Mouse (Mus musculus): ENCODE measurements around the gene Dna2. TPM values are rescaled to one million over a fixed set of nuclear protein-coding genes. Genes with fewer than 3 reads are reported as not detected.

Gene Dna2
- polyA plus RNA-seq, 2 experiments = 27.8 to 30.2 TPM

DNA sequence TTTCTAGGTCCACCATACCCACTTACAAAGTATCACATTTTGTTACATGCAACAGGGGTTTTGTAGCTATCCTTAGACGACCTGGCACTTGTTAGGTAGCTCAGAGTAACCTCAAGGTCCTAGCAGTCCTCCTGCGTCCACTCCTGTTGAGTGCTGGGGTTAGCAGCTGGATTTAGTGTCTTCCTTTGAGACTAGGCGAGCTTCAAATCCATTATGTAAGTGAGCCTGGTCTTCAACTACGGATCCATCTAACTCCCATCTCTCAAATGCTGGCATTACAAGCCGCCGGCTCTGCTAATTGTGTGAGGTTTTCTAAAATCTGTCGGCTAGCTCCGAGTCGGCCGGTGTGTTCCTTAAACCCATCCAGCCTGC is 32.8 kb downstream of the Dna2 start:
- peak overlapping the region; percentile 92 for H3K4me2 ChIP-seq (ENCODE audit: low read depth)
- TF ChIP-seq EP300 (IDR thresholded peaks at IDR 0.05; ENCODE audit: low read depth) = no peak
- no peak for TF ChIP-seq CTCF (IDR thresholded peaks at IDR 0.05; ENCODE audit: low read depth)
- ATAC-seq (ENCODE audit: insufficient read depth) (no peak), DNase-seq (ENCODE audit: low read depth in 3 of 3, low spot score in 3 of 3) (no peak)
- H3K4me3 ChIP-seq (ENCODE audit: insufficient read depth in 1 of 2, low read depth in 2 of 2, low read length in 2 of 2) = peak overlapping the region; percentile 55 to 88
- no peak overlapping the region for H3K27ac ChIP-seq
- no peaks in the 10 kb centered on the region for H3K27me3 ChIP-seq (ENCODE audit: control insufficient read depth, insufficient read depth, low read length)
- H3K9me3 ChIP-seq (ENCODE audit: control insufficient read depth, low read length) = no peaks in the 10 kb centered on the region
- 13% methylated on average over 10 of the region's 10 CpGs for WGBS (ENCODE audit: insufficient replicate concordance)
- no peak overlapping the region for H3K9ac ChIP-seq (replicated peaks)
- peaks cover 6% of the 10 kb centered on the region for H3K36me3 ChIP-seq (replicated peaks; ENCODE audit: control insufficient read depth, insufficient read depth, low read depth)
- H3K4me1 ChIP-seq (replicated peaks; ENCODE audit: control insufficient read depth in 2 of 2, insufficient read depth in 2 of 2, low read length in 1 of 2) = peaks cover 0 to 8% of the 10 kb centered on the region in 2 experiments; a peak in 3 of 4 replicates

DNA sequence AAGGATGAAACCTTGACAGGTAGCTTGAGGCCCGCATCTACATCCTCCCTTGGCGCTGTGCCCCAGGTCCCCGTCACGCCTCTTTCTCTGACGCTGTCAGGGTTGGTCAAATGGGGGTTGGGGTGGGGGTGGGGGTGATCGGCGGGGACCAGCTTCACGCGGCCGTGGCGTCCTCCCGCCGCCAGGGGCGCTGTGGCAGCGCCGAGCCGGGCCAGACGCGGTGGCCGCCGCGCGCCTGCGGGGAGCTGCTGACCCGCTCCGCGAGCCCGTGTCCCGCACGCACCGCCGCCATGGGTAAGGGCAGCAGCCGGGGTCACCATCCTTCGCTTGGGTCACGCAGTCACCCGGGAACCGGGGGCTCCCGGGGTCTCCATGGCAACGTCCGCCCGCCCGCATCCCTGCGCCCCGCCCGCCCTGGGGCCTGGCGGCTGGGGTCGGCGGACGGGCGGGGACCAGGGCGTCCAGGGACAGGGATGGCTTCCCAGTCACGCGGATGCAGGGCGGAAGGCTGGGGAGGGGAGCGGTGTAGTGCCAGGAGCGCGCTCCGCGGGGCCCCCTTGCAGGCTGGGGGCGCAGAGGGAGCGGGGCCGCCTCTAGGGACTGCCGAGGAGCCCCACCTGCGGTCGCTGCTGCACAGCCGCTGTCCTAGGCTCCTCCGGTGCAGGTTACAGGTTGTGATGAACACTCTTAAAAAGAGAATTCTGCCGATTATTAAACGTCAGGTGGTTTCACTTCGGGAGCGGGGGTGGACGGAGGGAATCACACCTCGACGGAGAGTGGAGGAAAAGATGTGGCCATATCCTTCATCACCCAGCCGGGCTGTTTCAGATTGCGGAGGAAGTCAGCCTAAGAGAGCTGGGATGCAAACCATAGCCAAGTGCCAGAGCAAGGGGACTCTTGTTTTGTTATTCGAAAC is 33.5 kb downstream of the Dna2 start, which contains the start of gene Rufy2:
Rufy2 (plus strand) TSS at position 185 of the 916 bp plus-strand sequence.
- Histone ChIP-seq H3K4me2 (ENCODE audit: low read depth) (peak within 1 kb of the TSS; percentile 92), H3K9me3 (ENCODE audit: control insufficient read depth, low read length) (no peaks in the 10 kb centered on the region), H3K4me1 (replicated peaks; ENCODE audit: control insufficient read depth in 2 of 2, insufficient read depth in 2 of 2, low read length in 1 of 2) (peaks cover 0 to 8% of the 10 kb centered on the region in 2 experiments; a peak in 3 of 4 replicates), H3K9ac (replicated peaks) (peak within 1 kb of the TSS; percentile 74), H3K4me3 (ENCODE audit: insufficient read depth in 1 of 2, low read depth in 2 of 2, low read length in 2 of 2) (peak within 1 kb of the TSS; percentile 67 to 88), H3K36me3 (replicated peaks; ENCODE audit: control insufficient read depth, insufficient read depth, low read depth) (peaks cover 5% of the 10 kb centered on the region), H3K27ac (no peak within 1 kb of the TSS), H3K27me3 (ENCODE audit: control insufficient read depth, insufficient read depth, low read length) (no peaks in the 10 kb centered on the region)
- 1% methylated on average over 63 of the region's 77 CpGs for WGBS (ENCODE audit: insufficient replicate concordance)
- peak; percentile 57 for TF ChIP-seq CTCF (IDR thresholded peaks at IDR 0.05; ENCODE audit: low read depth)
- no peak for TF ChIP-seq EP300 (IDR thresholded peaks at IDR 0.05; ENCODE audit: low read depth)
- DNase-seq (ENCODE audit: low read depth in 3 of 3, low spot score in 3 of 3) (peak; percentile 37 to 50 (median 41)), ATAC-seq (ENCODE audit: insufficient read depth) (peak; percentile 82)

DNA sequence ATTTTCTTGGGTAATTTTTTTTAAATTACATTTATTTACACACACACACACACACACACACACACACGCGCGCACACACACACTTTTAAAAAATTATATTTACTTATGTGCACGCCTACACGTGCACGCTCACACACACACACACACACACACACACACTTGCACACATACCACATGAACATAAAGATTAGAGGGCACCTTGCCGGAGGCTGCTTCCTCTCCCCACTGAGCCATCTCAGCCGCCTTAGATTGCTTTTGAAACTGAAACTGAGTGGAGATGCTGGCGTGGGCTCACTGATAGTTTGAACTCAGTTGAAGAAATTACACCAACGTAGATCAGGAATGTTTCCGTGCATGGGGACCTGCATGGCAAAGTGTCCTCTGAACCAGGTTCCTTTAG is 37.2 kb downstream of the Dna2 start:
- Histone ChIP-seq H3K4me1 (replicated peaks; ENCODE audit: control insufficient read depth in 2 of 2, insufficient read depth in 2 of 2, low read length in 1 of 2) (peaks cover 0 to 8% of the 10 kb centered on the region in 2 experiments; a peak in 3 of 4 replicates), H3K9me3 (ENCODE audit: control insufficient read depth, low read length) (no peaks in the 10 kb centered on the region), H3K27me3 (ENCODE audit: control insufficient read depth, insufficient read depth, low read length) (no peaks in the 10 kb centered on the region), H3K36me3 (replicated peaks; ENCODE audit: control insufficient read depth, insufficient read depth, low read depth) (no peaks in the 10 kb centered on the region), H3K4me2 (ENCODE audit: low read depth) (no peak overlapping the region), H3K4me3 (ENCODE audit: insufficient read depth in 1 of 2, low read depth in 2 of 2, low read length in 2 of 2) (no peak overlapping the region), H3K27ac (no peak overlapping the region), H3K9ac (replicated peaks) (no peak overlapping the region)
- DNase-seq (ENCODE audit: low read depth in 3 of 3, low spot score in 3 of 3) = no peak
- no peak for ATAC-seq (ENCODE audit: insufficient read depth)
- TF ChIP-seq EP300 (IDR thresholded peaks at IDR 0.05; ENCODE audit: low read depth) (no peak), CTCF (IDR thresholded peaks at IDR 0.05; ENCODE audit: low read depth) (no peak)
- 77% methylated on average over 11 of the region's 11 CpGs for WGBS (ENCODE audit: insufficient replicate concordance)

DNA sequence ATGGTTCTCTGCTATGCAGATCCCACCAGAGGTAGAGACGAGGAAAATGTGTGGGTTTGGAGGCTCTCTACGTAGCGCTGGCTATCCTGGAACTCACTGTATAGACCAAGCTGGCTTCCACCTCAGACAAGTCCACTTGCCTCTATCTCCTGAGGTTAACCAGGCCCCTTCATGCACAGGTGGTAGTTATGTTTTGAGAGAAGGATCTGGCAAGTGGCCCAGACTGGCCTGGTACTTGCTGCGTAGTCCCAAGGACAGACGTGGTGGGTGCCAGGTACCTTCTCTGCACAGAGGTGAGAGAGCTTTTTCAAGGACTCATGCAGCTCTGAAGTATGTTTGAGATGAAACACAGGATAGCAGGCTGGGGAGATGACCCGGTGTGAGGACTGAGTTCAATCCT is 37.7 kb downstream of the Dna2 start:
- DNase-seq (ENCODE audit: low read depth in 3 of 3, low spot score in 3 of 3) (no peak), ATAC-seq (ENCODE audit: insufficient read depth) (no peak)
- peaks cover 0 to 8% of the 10 kb centered on the region in 2 experiments; a peak in 3 of 4 replicates for H3K4me1 ChIP-seq (replicated peaks; ENCODE audit: control insufficient read depth in 2 of 2, insufficient read depth in 2 of 2, low read length in 1 of 2)
- no peak overlapping the region for H3K9ac ChIP-seq (replicated peaks)
- H3K4me2 ChIP-seq (ENCODE audit: low read depth) = no peak overlapping the region
- H3K27ac ChIP-seq = no peak overlapping the region
- no peaks in the 10 kb centered on the region for H3K9me3 ChIP-seq (ENCODE audit: control insufficient read depth, low read length)
- no peak for TF ChIP-seq EP300 (IDR thresholded peaks at IDR 0.05; ENCODE audit: low read depth)
- no peak for TF ChIP-seq CTCF (IDR thresholded peaks at IDR 0.05; ENCODE audit: low read depth)
- H3K36me3 ChIP-seq (replicated peaks; ENCODE audit: control insufficient read depth, insufficient read depth, low read depth) = no peaks in the 10 kb centered on the region
- H3K27me3 ChIP-seq (ENCODE audit: control insufficient read depth, insufficient read depth, low read length) = no peaks in the 10 kb centered on the region
- WGBS (ENCODE audit: insufficient replicate concordance) = 82% methylated on average over 6 of the region's 6 CpGs
- H3K4me3 ChIP-seq (ENCODE audit: insufficient read depth in 1 of 2, low read depth in 2 of 2, low read length in 2 of 2) = no peak overlapping the region

DNA sequence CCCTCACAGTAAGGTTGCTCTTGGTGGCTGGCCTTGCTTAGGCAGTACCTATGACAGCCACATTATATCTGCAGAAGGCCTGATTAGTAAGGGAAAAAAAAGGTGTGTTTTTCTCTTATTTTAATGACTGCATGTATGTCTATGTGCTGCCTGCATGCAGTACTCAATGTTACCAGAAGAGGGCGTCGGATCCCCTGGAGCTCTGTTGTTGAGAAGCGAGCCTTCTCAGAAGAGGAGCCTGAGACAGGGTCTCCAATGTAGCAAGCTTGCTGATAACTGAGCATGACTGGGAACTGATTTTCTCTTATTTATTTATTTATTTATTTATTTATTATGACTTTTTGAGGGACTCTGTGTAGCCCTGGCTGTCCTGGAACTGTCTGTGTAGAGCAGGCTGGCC is 40.5 kb downstream of the Dna2 start:
- Histone ChIP-seq H3K27me3 (ENCODE audit: control insufficient read depth, insufficient read depth, low read length) (no peaks in the 10 kb centered on the region), H3K4me2 (ENCODE audit: low read depth) (no peak overlapping the region), H3K27ac (no peak overlapping the region), H3K4me1 (replicated peaks; ENCODE audit: control insufficient read depth in 2 of 2, insufficient read depth in 2 of 2, low read length in 1 of 2) (no peaks in the 10 kb centered on the region), H3K9ac (replicated peaks) (no peak overlapping the region), H3K9me3 (ENCODE audit: control insufficient read depth, low read length) (no peaks in the 10 kb centered on the region), H3K4me3 (ENCODE audit: insufficient read depth in 1 of 2, low read depth in 2 of 2, low read length in 2 of 2) (no peak overlapping the region), H3K36me3 (replicated peaks; ENCODE audit: control insufficient read depth, insufficient read depth, low read depth) (no peaks in the 10 kb centered on the region)
- no peak for ATAC-seq (ENCODE audit: insufficient read depth)
- no peak for TF ChIP-seq EP300 (IDR thresholded peaks at IDR 0.05; ENCODE audit: low read depth)
- TF ChIP-seq CTCF (IDR thresholded peaks at IDR 0.05; ENCODE audit: low read depth) = peak; percentile 83
- WGBS (ENCODE audit: insufficient replicate concordance) = 15% methylated on average over 3 of the region's 3 CpGs
- DNase-seq (ENCODE audit: low read depth in 3 of 3, low spot score in 3 of 3) = peak in 1 of 3 experiments; percentile 39

All from liver, embryonic 14.5 days (tissue).